Mouse (Mus musculus) heart, embryonic 11.5 days (tissue): ENCODE results near the gene Dnmbp. TPM values are rescaled to one million over a fixed set of nuclear protein-coding genes. Genes with fewer than 3 reads are reported as not detected.
A peak's percentile ranks its signal among the peaks of the same experiment; 100 is the strongest.

Source experiments
- ATAC-seq: fragments of 200-750 bp; cut with Nextera tagmentation; replicated peaks from 2 replicates; pipeline ENCODE4 v1.8.0; 2017; ENCODE audit warnings: moderate library complexity; ENCODE audit not compliant: insufficient number of reproducible peaks, low FRiP score, low TSS enrichment
- H3K27ac ChIP-seq: fragments of 300-500 bp; sonication (generic); 2 replicates; pipeline ENCODE4 v1.5.1; 2014; ENCODE audit warnings: mild to moderate bottlenecking, low read depth, low read length
- H3K27me3 ChIP-seq: fragments of 300-500 bp; sonication (generic); 2 replicates; pipeline ENCODE4 v1.6.1; 2014; ENCODE audit warnings: mild to moderate bottlenecking, low read length, mixed read lengths; ENCODE audit not compliant: control insufficient read depth, insufficient read depth
- H3K36me3 ChIP-seq: fragments of 300-500 bp; sonication (generic); 2 replicates; pipeline ENCODE4 v1.6.1; 2014; ENCODE audit warnings: mild to moderate bottlenecking, low read length, moderate library complexity, mixed read lengths; ENCODE audit not compliant: control insufficient read depth, insufficient read depth
- H3K4me1 ChIP-seq: fragments of 300-500 bp; sonication (generic); 2 replicates; pipeline ENCODE4 v1.6.1; 2014; ENCODE audit warnings: low read length; ENCODE audit not compliant: control insufficient read depth, insufficient read depth
- H3K4me2 ChIP-seq: fragments of 300-500 bp; sonication (generic); 2 replicates; pipeline ENCODE4 v1.6.1; 2014; ENCODE audit warnings: mild to moderate bottlenecking, moderate library complexity
- H3K4me3 ChIP-seq: fragments of 300-500 bp; sonication (generic); 2 replicates; pipeline ENCODE4 v1.5.1; 2014; ENCODE audit warnings: low read depth, low read length
- H3K9ac ChIP-seq: fragments of 300-500 bp; sonication (generic); 2 replicates; pipeline ENCODE4 v1.6.1; 2014; ENCODE audit warnings: mild to moderate bottlenecking, low read depth, low read length, moderate library complexity
- H3K9me3 ChIP-seq: fragments of 300-500 bp; sonication (generic); replicated peaks from 2 replicates; pipeline ENCODE4 v1.6.1; 2016; ENCODE audit warnings: low read length; ENCODE audit not compliant: control insufficient read depth
- WGBS: fragments of 180-500 bp; shearing (Covaris S2); extraction: QIAGEN DNeasy Blood & Tissue Kit; methylation state at CpG from one replicate; pipeline ENCODE4 v1.1.7; 2014; ENCODE audit not compliant: insufficient replicate concordance; 5-methylcytosine and 5-hydroxymethylcytosine counted together
- polyA plus RNA-seq: library from polyadenylated mRNA; unstranded; fragments of >200 nt; fragmentation: Nextera tagmentation; extraction: Ambion mirVana; gene quantifications from 2 replicates; pipeline ENCODE4 v1.2.1, GENCODE M21; 2014

Gene Dnmbp
- polyA plus RNA-seq, 1 experiment from 2014 or later: 11.7 TPM

DNA sequence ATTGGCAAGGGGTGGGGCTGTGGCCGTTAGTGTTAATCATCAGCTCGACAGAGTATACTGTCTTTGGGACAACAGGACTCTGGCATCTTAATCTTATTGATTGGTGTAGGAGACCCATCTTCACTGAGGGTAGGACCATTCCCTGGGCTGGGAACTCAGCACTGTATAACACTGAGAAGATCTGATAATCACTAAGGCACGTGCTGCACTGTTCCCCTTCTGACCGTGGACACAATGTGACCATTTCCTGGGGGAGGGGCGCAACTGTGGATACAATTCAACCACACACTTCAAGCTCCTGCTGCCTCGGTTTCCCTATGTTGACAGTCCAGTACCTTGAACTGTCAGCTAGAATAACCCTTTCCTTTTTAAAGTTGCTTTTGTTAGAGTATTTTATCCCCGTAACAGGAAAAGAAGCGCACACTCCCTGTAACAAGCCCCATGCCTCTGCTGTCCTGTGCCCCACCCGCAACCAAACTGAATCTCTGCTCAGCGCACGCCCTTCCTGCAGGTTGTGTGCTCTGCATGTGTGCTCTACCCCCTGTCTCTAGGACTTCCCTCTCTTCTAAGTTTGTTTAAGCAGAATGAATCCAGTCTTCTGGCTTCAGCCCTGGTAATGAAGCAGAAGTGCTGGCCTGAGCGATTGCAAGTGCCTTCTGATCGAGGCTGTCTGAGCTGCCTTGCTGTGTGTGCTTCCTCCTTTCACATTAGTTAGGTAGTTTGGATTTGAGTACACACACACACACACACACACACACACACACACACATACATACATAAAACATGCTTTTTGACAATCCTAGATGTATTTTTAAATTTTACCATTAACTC, 55.1 kb downstream of the Dnmbp start:
- Histone ChIP-seq H3K4me1 (peaks cover 14% of the 10 kb centered on the region), H3K4me2 (no peak overlapping the region), H3K27ac (no peak overlapping the region), H3K9me3 (no peaks in the 10 kb centered on the region), H3K4me3 (no peak overlapping the region), H3K9ac (no peak overlapping the region), H3K36me3 (no peaks in the 10 kb centered on the region), H3K27me3 (no peaks in the 10 kb centered on the region)
- 62% methylated on average over 13 of the region's 13 CpGs for WGBS
- ATAC-seq: 0 out of 2 replicates have a peak, but pooled peaks have one; percentile 22

GRCm38 (mm10) chr19:43882895-43883573, 57.0 kb downstream of the Dnmbp start:
- peak overlapping the region; percentile 1; the same call in 1 of the 2 replicates for H3K9ac ChIP-seq
- H3K36me3 ChIP-seq: no peaks in the 10 kb centered on the region
- 0 out of 2 replicates have a peak overlapping the region, but pooled peaks have one; percentile 29 for H3K27ac ChIP-seq
- H3K4me1 ChIP-seq: peaks cover 16% of the 10 kb centered on the region
- peak overlapping the region; percentile 31 for H3K4me2 ChIP-seq
- H3K4me3 ChIP-seq: no peak overlapping the region
- no peak; the same call in 1 of the 2 replicates for ATAC-seq
- H3K9me3 ChIP-seq: no peaks in the 10 kb centered on the region
- WGBS: 32% methylated on average over 18 of the region's 18 CpGs
- H3K27me3 ChIP-seq: no peaks in the 10 kb centered on the region

- Histone ChIP-seq H3K4me1 (peaks cover 23% of the 10 kb centered on the region), H3K36me3 (no peaks in the 10 kb centered on the region), H3K9me3 (no peaks in the 10 kb centered on the region), H3K4me3 (no peak overlapping the region), H3K4me2 (no peak overlapping the region), H3K27me3 (no peaks in the 10 kb centered on the region), H3K27ac (no peak overlapping the region), H3K9ac (no peak overlapping the region)
- no peak for ATAC-seq
- WGBS: 83% methylated on average over 7 of the region's 7 CpGs
Measured at GRCm38 (mm10) chr19:43881615-43882014, 58.4 kb downstream of the Dnmbp start.

- peaks cover 27% of the 10 kb centered on the region for H3K4me1 ChIP-seq
- 21% methylated on average over 3 of the region's 3 CpGs for WGBS
- ATAC-seq: no peak
- H3K36me3 ChIP-seq: no peaks in the 10 kb centered on the region
- H3K4me3 ChIP-seq: no peak overlapping the region
- no peak overlapping the region for H3K27ac ChIP-seq
- no peak overlapping the region for H3K9ac ChIP-seq
- H3K4me2 ChIP-seq: no peak overlapping the region
- no peaks in the 10 kb centered on the region for H3K27me3 ChIP-seq
- no peaks in the 10 kb centered on the region for H3K9me3 ChIP-seq
Measured at GRCm38 (mm10) chr19:43880420-43880819, 59.6 kb downstream of the Dnmbp start.

GRCm38 (mm10) chr19:43879401-43880212, 60.4 kb downstream of the Dnmbp start:
- H3K9me3 ChIP-seq: no peaks in the 10 kb centered on the region
- peaks cover 22% of the 10 kb centered on the region for H3K4me1 ChIP-seq
- peak; percentile 73 for ATAC-seq
- H3K27ac ChIP-seq: peak overlapping the region; percentile 84
- H3K36me3 ChIP-seq: no peaks in the 10 kb centered on the region
- peak overlapping the region; percentile 86 for H3K9ac ChIP-seq
- H3K4me3 ChIP-seq: peak overlapping the region; percentile 71
- H3K27me3 ChIP-seq: no peaks in the 10 kb centered on the region
- H3K4me2 ChIP-seq: peak overlapping the region; percentile 78
- 2% methylated on average over 41 of the region's 41 CpGs for WGBS

- Histone ChIP-seq H3K9ac (peak overlapping the region; percentile 86), H3K27ac (no peak overlapping the region), H3K36me3 (no peaks in the 10 kb centered on the region), H3K4me3 (peak overlapping the region; percentile 71), H3K27me3 (no peaks in the 10 kb centered on the region), H3K4me2 (peak overlapping the region; percentile 78), H3K9me3 (no peaks in the 10 kb centered on the region), H3K4me1 (peaks cover 20% of the 10 kb centered on the region)
- no peak for ATAC-seq
- WGBS: 14% methylated on average over 17 of the region's 17 CpGs
Measured at GRCm38 (mm10) chr19:43878111-43879092, 61.6 kb downstream of the Dnmbp start.

DNA sequence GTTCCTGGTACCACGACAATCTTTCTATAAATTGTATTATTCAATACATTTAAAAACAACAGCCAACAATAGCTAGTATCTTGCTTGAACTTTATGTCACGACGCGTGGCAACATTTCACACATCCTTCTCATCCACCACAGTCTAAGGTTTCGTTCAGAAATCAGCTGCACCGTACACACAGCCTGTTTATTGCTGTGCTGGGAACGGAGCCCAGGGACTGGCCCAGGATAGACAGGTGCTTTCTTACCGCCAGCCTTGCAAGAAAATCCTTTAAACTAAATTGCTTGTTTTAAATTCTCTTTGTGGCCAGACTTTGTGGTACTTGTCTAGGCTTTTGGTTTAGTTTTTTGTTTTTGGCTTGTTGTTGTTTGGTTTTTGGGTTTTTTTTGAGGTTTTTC, 62.6 kb downstream of the Dnmbp start:
- Histone ChIP-seq H3K4me3 (no peak overlapping the region), H3K9ac (no peak overlapping the region), H3K27me3 (no peaks in the 10 kb centered on the region), H3K9me3 (no peaks in the 10 kb centered on the region), H3K4me2 (no peak overlapping the region), H3K27ac (no peak overlapping the region), H3K4me1 (peaks cover 16% of the 10 kb centered on the region), H3K36me3 (no peaks in the 10 kb centered on the region)
- no peak for ATAC-seq
- WGBS: 87% methylated on average over 8 of the region's 8 CpGs
